Mouse (Mus musculus) kidney, embryonic 15.5 days (tissue): ENCODE data around the gene Zfp362. TPM values are rescaled to one million over a fixed set of nuclear protein-coding genes. Genes with fewer than 3 reads are reported as not detected.
A peak's percentile ranks its signal among the peaks of the same experiment; 100 is the strongest.

Source experiments
- ATAC-seq: fragments of 200-750 bp; cut with Nextera tagmentation; replicated peaks from 2 replicates; pipeline ENCODE4 v1.8.0; 2017; ENCODE audit warnings: moderate TSS enrichment; ENCODE audit not compliant: low FRiP score
- H3K27ac ChIP-seq: fragments of 300-500 bp; sonication (generic); 2 replicates; pipeline ENCODE4 v1.5.1; 2015; ENCODE audit warnings: mild to moderate bottlenecking, inconsistent platforms
- H3K27me3 ChIP-seq: fragments of 300-500 bp; sonication (generic); 2 replicates; pipeline ENCODE4 v1.6.1; 2015; ENCODE audit warnings: inconsistent platforms
- H3K36me3 ChIP-seq: fragments of 300-500 bp; sonication (generic); 2 replicates; pipeline ENCODE4 v1.6.1; 2015; ENCODE audit warnings: inconsistent platforms
- H3K4me1 ChIP-seq: fragments of 300-500 bp; sonication (generic); 2 replicates; pipeline ENCODE4 v1.6.1; 2015; ENCODE audit warnings: inconsistent platforms
- H3K4me2 ChIP-seq: fragments of 300-500 bp; sonication (generic); 2 replicates; pipeline ENCODE4 v1.6.1; 2015; ENCODE audit warnings: moderate library complexity, mild to moderate bottlenecking, inconsistent platforms
- H3K4me3 ChIP-seq: fragments of 300-500 bp; sonication (generic); replicated peaks from 2 replicates; pipeline ENCODE4 v1.5.1; 2015; ENCODE audit warnings: mild to moderate bottlenecking, inconsistent platforms
- H3K9ac ChIP-seq: fragments of 300-500 bp; sonication (generic); 2 replicates; pipeline ENCODE4 v1.6.1; 2015; ENCODE audit warnings: mild to moderate bottlenecking, inconsistent platforms
- H3K9me3 ChIP-seq: fragments of 300-500 bp; sonication (generic); replicated peaks from 2 replicates; pipeline ENCODE4 v1.6.1; 2016; ENCODE audit warnings: inconsistent platforms
- WGBS: fragments of 180-500 bp; shearing (Covaris S2); methylation state at CpG from one replicate; pipeline ENCODE4 v1.1.7; 2015; ENCODE audit warnings: mixed read lengths; 5-methylcytosine and 5-hydroxymethylcytosine counted together
- polyA plus RNA-seq: library from polyadenylated mRNA; unstranded; fragments of >200 nt; fragmentation: Nextera tagmentation; extraction: Ambion mirVana; gene quantifications from 2 replicates; pipeline ENCODE4 v1.2.1, GENCODE M21; 2015

Zfp362 gene
- polyA plus RNA-seq, 1 experiment from 2014 or later = 43.8 TPM

- Histone ChIP-seq H3K9ac (no peak overlapping the region), H3K36me3 (peaks cover 88% of the 10 kb centered on the region), H3K27ac (no peak overlapping the region), H3K27me3 (no peaks in the 10 kb centered on the region), H3K9me3 (no peaks in the 10 kb centered on the region), H3K4me1 (peaks cover 5% of the 10 kb centered on the region; the same call in 1 of the 2 replicates), H3K4me2 (no peak overlapping the region), H3K4me3 (no peak overlapping the region)
- ATAC-seq = no peak
- WGBS = 68% methylated on average over 5 of the region's 5 CpGs
Measured at GRCm38 (mm10) chr4:128751006-128751405, 54.8 kb downstream of the Zfp362 start.

GRCm38 (mm10) chr4:128748309-128748708 is 57.5 kb downstream of the Zfp362 start:
- WGBS = 91% methylated on average over 7 of the region's 7 CpGs
- Histone ChIP-seq H3K27ac (no peak overlapping the region), H3K27me3 (no peaks in the 10 kb centered on the region), H3K4me3 (no peak overlapping the region), H3K9me3 (no peaks in the 10 kb centered on the region), H3K36me3 (peaks cover 99% of the 10 kb centered on the region), H3K4me1 (no peaks in the 10 kb centered on the region), H3K4me2 (no peak overlapping the region), H3K9ac (no peak overlapping the region)
- ATAC-seq = no peak

GRCm38 (mm10) chr4:128747614-128748270 is 58.1 kb downstream of the Zfp362 start:
- Histone ChIP-seq H3K4me3 (no peak overlapping the region), H3K4me2 (no peak overlapping the region), H3K4me1 (peaks cover 3% of the 10 kb centered on the region; the same call in 1 of the 2 replicates), H3K9ac (no peak overlapping the region), H3K36me3 (peaks cover 99% of the 10 kb centered on the region), H3K9me3 (no peaks in the 10 kb centered on the region), H3K27me3 (no peaks in the 10 kb centered on the region), H3K27ac (no peak overlapping the region)
- no peak for ATAC-seq
- WGBS = 85% methylated on average over 22 of the region's 22 CpGs

GRCm38 (mm10) chr4:128745160-128745559 is 60.7 kb downstream of the Zfp362 start:
- Histone ChIP-seq H3K9ac (no peak overlapping the region), H3K4me1 (peaks cover 20% of the 10 kb centered on the region), H3K27ac (no peak overlapping the region), H3K9me3 (no peaks in the 10 kb centered on the region), H3K4me3 (no peak overlapping the region), H3K27me3 (no peaks in the 10 kb centered on the region), H3K36me3 (peaks cover 76% of the 10 kb centered on the region), H3K4me2 (no peak overlapping the region)
- ATAC-seq = no peak
- WGBS = 90% methylated on average over 8 of the region's 8 CpGs

- H3K36me3 ChIP-seq = peaks cover 56% of the 10 kb centered on the region
- no peaks in the 10 kb centered on the region for H3K27me3 ChIP-seq
- H3K4me3 ChIP-seq = no peak overlapping the region
- WGBS = 75% methylated on average over 12 of the region's 12 CpGs
- H3K9me3 ChIP-seq = no peaks in the 10 kb centered on the region
- H3K27ac ChIP-seq = peak overlapping the region; percentile 55
- H3K4me2 ChIP-seq = no peak overlapping the region
- H3K9ac ChIP-seq = no peak overlapping the region
- ATAC-seq = no peak
- peaks cover 25% of the 10 kb centered on the region for H3K4me1 ChIP-seq
Measured at GRCm38 (mm10) chr4:128743031-128743626, 62.7 kb downstream of the Zfp362 start.

- Histone ChIP-seq H3K27me3 (no peaks in the 10 kb centered on the region), H3K9me3 (no peaks in the 10 kb centered on the region), H3K36me3 (peaks cover 50% of the 10 kb centered on the region), H3K27ac (peak overlapping the region; percentile 55), H3K9ac (no peak overlapping the region), H3K4me1 (peaks cover 30% of the 10 kb centered on the region), H3K4me3 (no peak overlapping the region), H3K4me2 (no peak overlapping the region)
- WGBS = 58% methylated on average over 10 of the region's 10 CpGs
- ATAC-seq = no peak
Measured at GRCm38 (mm10) chr4:128742379-128742970, 63.4 kb downstream of the Zfp362 start.

- H3K9ac ChIP-seq = peak overlapping the region; percentile 24; the same call in 1 of the 2 replicates
- no peak overlapping the region for H3K4me3 ChIP-seq
- H3K4me2 ChIP-seq = no peak overlapping the region
- H3K27ac ChIP-seq = peak overlapping the region; percentile 7; the same call in 1 of the 2 replicates
- peaks cover 36% of the 10 kb centered on the region for H3K4me1 ChIP-seq
- WGBS = 24% methylated on average over 5 of the region's 5 CpGs
- H3K27me3 ChIP-seq = no peaks in the 10 kb centered on the region
- no peak for ATAC-seq
- H3K36me3 ChIP-seq = peaks cover 44% of the 10 kb centered on the region
- H3K9me3 ChIP-seq = no peaks in the 10 kb centered on the region
Measured at GRCm38 (mm10) chr4:128741906-128742305, 63.9 kb downstream of the Zfp362 start.

GRCm38 (mm10) chr4:128740878-128741277 is 65.0 kb downstream of the Zfp362 start:
- Histone ChIP-seq H3K9ac (no peak overlapping the region), H3K4me3 (no peak overlapping the region), H3K27me3 (no peaks in the 10 kb centered on the region), H3K9me3 (no peaks in the 10 kb centered on the region), H3K4me2 (no peak overlapping the region), H3K36me3 (peaks cover 34% of the 10 kb centered on the region), H3K27ac (no peak overlapping the region), H3K4me1 (peaks cover 46% of the 10 kb centered on the region)
- WGBS = 73% methylated on average over 1 of the region's 1 CpGs
- ATAC-seq = no peak

GRCm38 (mm10) chr4:128737825-128738610 is 67.8 kb downstream of the Zfp362 start:
- Histone ChIP-seq H3K4me1 (peaks cover 75% of the 10 kb centered on the region), H3K4me2 (no peak overlapping the region; the same call in 1 of the 2 replicates), H3K27ac (peak overlapping the region; percentile 94), H3K27me3 (no peaks in the 10 kb centered on the region), H3K9me3 (no peaks in the 10 kb centered on the region), H3K4me3 (no peak overlapping the region), H3K36me3 (peaks cover 6% of the 10 kb centered on the region), H3K9ac (no peak overlapping the region)
- WGBS = 58% methylated on average over 14 of the region's 14 CpGs
- ATAC-seq = no peak; the same call in 1 of the 2 replicates

GRCm38 (mm10) chr4:128737137-128737589 is 68.7 kb downstream of the Zfp362 start:
- Histone ChIP-seq H3K9me3 (no peaks in the 10 kb centered on the region), H3K4me2 (peak overlapping the region; percentile 20), H3K4me1 (peaks cover 74% of the 10 kb centered on the region), H3K27me3 (no peaks in the 10 kb centered on the region), H3K9ac (no peak overlapping the region), H3K4me3 (no peak overlapping the region), H3K36me3 (no peaks in the 10 kb centered on the region; the same call in 1 of the 2 replicates), H3K27ac (peak overlapping the region; percentile 94)
- peak; percentile 33 for ATAC-seq
- WGBS = 28% methylated on average over 6 of the region's 6 CpGs

- Histone ChIP-seq H3K27me3 (no peaks in the 10 kb centered on the region), H3K9ac (no peak overlapping the region), H3K4me2 (peak overlapping the region; percentile 43), H3K4me1 (peaks cover 81% of the 10 kb centered on the region), H3K27ac (peak overlapping the region; percentile 94), H3K36me3 (peaks cover 8% of the 10 kb centered on the region), H3K9me3 (no peaks in the 10 kb centered on the region), H3K4me3 (no peak overlapping the region)
- WGBS = 60% methylated on average over 18 of the region's 18 CpGs
- ATAC-seq = 0 out of 2 replicates have a peak, but pooled peaks have one; percentile 11
Measured at GRCm38 (mm10) chr4:128734721-128735671, 70.8 kb downstream of the Zfp362 start.
